Mouse (Mus musculus) G1E (cell line): Measurements from ENCODE around the gene Map3k7cl. TPM values are rescaled to one million over a fixed set of nuclear protein-coding genes. Genes with fewer than 3 reads are reported as not detected.

Experiments
- ATAC-seq: 2 replicates; pipeline ENCODE4 v1.8.0; 2016; ENCODE audit warnings: mild to moderate bottlenecking; ENCODE audit not compliant: insufficient number of reproducible peaks, poor library complexity, low FRiP score, severe bottlenecking; ENCODE audit errors: extremely low read depth
- DNase-seq: peaks from one replicate; pipeline ENCODE4 v3.0.0; 2012; ENCODE audit warnings: low spot score
- H3K27me3 ChIP-seq: 2 replicates; pipeline ENCODE4 v1.6.1; 2012; ENCODE audit warnings: mild to moderate bottlenecking, low read length, inconsistent platforms; ENCODE audit not compliant: insufficient read depth
- H3K36me3 ChIP-seq: replicated peaks from 2 replicates; pipeline ENCODE3; 2012; ENCODE audit warnings: mild to moderate bottlenecking, inconsistent platforms
- H3K4me1 ChIP-seq: 2 replicates; pipeline ENCODE4 v1.6.1; 2012; ENCODE audit warnings: low read depth, low read length, inconsistent platforms, mixed read lengths; ENCODE audit not compliant: insufficient read depth
- H3K4me3 ChIP-seq: 2 replicates; pipeline ENCODE4 v1.5.1; 2012; ENCODE audit warnings: low read depth, mild to moderate bottlenecking, inconsistent platforms, low read length, moderate library complexity, mixed read lengths
- H3K9me3 ChIP-seq: replicated peaks from 2 replicates; pipeline ENCODE4 v1.6.1; 2012; ENCODE audit warnings: inconsistent platforms
- CTCF ChIP-seq: IDR thresholded peaks from 2 replicates; pipeline ENCODE4 v1.5.1; 2012; ENCODE audit warnings: low read depth, low read length, inconsistent platforms, mixed read lengths
- GATA1 ChIP-seq: IDR thresholded peaks from 2 replicates; pipeline ENCODE4 v1.6.1; 2012; ENCODE audit warnings: borderline replicate concordance, low read length, inconsistent platforms, mixed read lengths
- GATA2 ChIP-seq: IDR thresholded peaks from 2 replicates; pipeline ENCODE4 v1.6.1; 2012; ENCODE audit warnings: low read depth, low read length, inconsistent platforms, borderline replicate concordance
- POLR2AphosphoS5 ChIP-seq: IDR thresholded peaks from 2 replicates; pipeline ENCODE4 v1.6.1; 2012; ENCODE audit warnings: low read depth, low read length, inconsistent platforms; ENCODE audit not compliant: insufficient replicate concordance
- TAL1 ChIP-seq: conservative IDR thresholded peaks from 2 replicates; pipeline ENCODE4 v1.6.1; 2012; ENCODE audit warnings: low read depth, low read length, inconsistent platforms, mixed read lengths
- polyA plus RNA-seq: library from polyadenylated mRNA; stranded (reverse); fragments of >175 nt; gene quantifications from 2 replicates; pipeline ENCODE4 v1.2.3, GENCODE M21; 2012
- total RNA-seq, 2 experiments: library from RNA; stranded (forward) in 1 of 2; stranded (reverse) in 1 of 2; fragments of 200-1000 nt in 1 of 2; fragments of >200 nt in 1 of 2; fragmentation: Nextera tagmentation in 1 of 2; gene quantifications; 2 replicates each; pipeline ENCODE4 v1.2.3; 2014 to 2017

The Map3k7cl gene
- total RNA-seq (2014; fragmentation: Nextera tagmentation): not detected in 2 replicates
- 0.16 TPM in 1 of 2 replicates, not detected in the other for total RNA-seq (2017)
- not detected in 2 replicates for polyA plus RNA-seq

- no peak for TF ChIP-seq POLR2AphosphoS5
- TF ChIP-seq GATA2: no peak
- TF ChIP-seq CTCF: no peak
- no peak for TF ChIP-seq TAL1
- TF ChIP-seq GATA1: no peak
- H3K4me1 ChIP-seq: no peaks in the 10 kb centered on the region
- ATAC-seq (no peak), DNase-seq (no peak)
- no peaks in the 10 kb centered on the region for H3K9me3 ChIP-seq
- H3K4me3 ChIP-seq: no peak within 1 kb of the TSS
- H3K27me3 ChIP-seq: peaks cover 4% of the 10 kb centered on the region; the same call in 1 of the 2 replicates
- H3K36me3 ChIP-seq: no peaks in the 10 kb centered on the region
These were observed at the start of gene Map3k7cl for GRCm38 (mm10) chr16:87552907-87553691. Map3k7cl (plus strand) TSS chr16:87553330.

GRCm38 (mm10) chr16:87511706-87512105, 41.4 kb upstream of the Map3k7cl start:
- peaks cover 3% of the 10 kb centered on the region; the same call in 1 of the 2 replicates for H3K27me3 ChIP-seq
- no peak overlapping the region for H3K4me3 ChIP-seq
- DNase-seq: no peak
- no peak for ATAC-seq
- TF ChIP-seq GATA2 (no peak), CTCF (no peak), GATA1 (no peak), POLR2AphosphoS5 (no peak), TAL1 (no peak)
- H3K4me1 ChIP-seq: no peaks in the 10 kb centered on the region
- H3K36me3 ChIP-seq: no peaks in the 10 kb centered on the region
- peaks cover 8% of the 10 kb centered on the region; the same call in 1 of the 2 replicates for H3K9me3 ChIP-seq

- H3K4me3 ChIP-seq: no peak overlapping the region
- H3K36me3 ChIP-seq: no peaks in the 10 kb centered on the region
- peaks cover 8% of the 10 kb centered on the region; the same call in 1 of the 2 replicates for H3K9me3 ChIP-seq
- peaks cover 6% of the 10 kb centered on the region; the same call in 1 of the 2 replicates for H3K27me3 ChIP-seq
- no peak for DNase-seq
- TF ChIP-seq CTCF (no peak), TAL1 (no peak), GATA2 (no peak), GATA1 (no peak), POLR2AphosphoS5 (no peak)
- ATAC-seq: no peak
- no peaks in the 10 kb centered on the region for H3K4me1 ChIP-seq
These were observed 40.8 kb upstream of the Map3k7cl start for GRCm38 (mm10) chr16:87512331-87512730.

GRCm38 (mm10) chr16:87524228-87524627, 28.9 kb upstream of the Map3k7cl start:
- no peaks in the 10 kb centered on the region for H3K4me1 ChIP-seq
- H3K9me3 ChIP-seq: no peaks in the 10 kb centered on the region
- H3K27me3 ChIP-seq: peaks cover 19% of the 10 kb centered on the region
- DNase-seq: no peak
- ATAC-seq: no peak
- no peak overlapping the region for H3K4me3 ChIP-seq
- no peak for TF ChIP-seq GATA2
- TF ChIP-seq POLR2AphosphoS5: no peak
- no peak for TF ChIP-seq GATA1
- no peak for TF ChIP-seq TAL1
- no peak for TF ChIP-seq CTCF
- no peaks in the 10 kb centered on the region for H3K36me3 ChIP-seq

- DNase-seq: no peak
- no peaks in the 10 kb centered on the region for H3K9me3 ChIP-seq
- no peak for TF ChIP-seq GATA2
- TF ChIP-seq GATA1: no peak
- TF ChIP-seq TAL1: no peak
- TF ChIP-seq POLR2AphosphoS5: no peak
- TF ChIP-seq CTCF: no peak
These were observed 25.4 kb upstream of the Map3k7cl start for GRCm38 (mm10) chr16:87527553-87528249.

GRCm38 (mm10) chr16:87528755-87529154, 24.4 kb upstream of the Map3k7cl start:
- no peak for TF ChIP-seq CTCF
- TF ChIP-seq POLR2AphosphoS5: no peak
- TF ChIP-seq TAL1: no peak
- TF ChIP-seq GATA2: no peak
- no peak for TF ChIP-seq GATA1
- Histone ChIP-seq H3K36me3 (no peaks in the 10 kb centered on the region), H3K9me3 (no peaks in the 10 kb centered on the region), H3K4me1 (no peaks in the 10 kb centered on the region), H3K27me3 (peaks cover 3% of the 10 kb centered on the region), H3K4me3 (no peak overlapping the region)
- DNase-seq (no peak), ATAC-seq (no peak)

More at GRCm38 (mm10) chr16:87527553-87528249, 25.4 kb upstream of the Map3k7cl start:
- no peak for ATAC-seq
- Histone ChIP-seq H3K4me1 (no peaks in the 10 kb centered on the region), H3K4me3 (no peak overlapping the region), H3K36me3 (no peaks in the 10 kb centered on the region), H3K27me3 (peaks cover 3% of the 10 kb centered on the region)
